Mouse (Mus musculus) small intestine, adult 2 months (tissue): ENCODE measurements around the gene 5730596B20Rik.

Experiments
- CTCF ChIP-seq: fragments of 200-500 bp; IDR thresholded peaks from 2 replicates; pipeline ENCODE4 v1.5.1; 2012; ENCODE audit warnings: low read depth, mild to moderate bottlenecking, control low read depth, inconsistent platforms, low read length, moderate library complexity, mixed read lengths; ENCODE audit not compliant: insufficient replicate concordance, insufficient read length; ENCODE audit errors: extremely low read depth
- POLR2A ChIP-seq: fragments of 200-500 bp; IDR thresholded peaks from 2 replicates; pipeline ENCODE4 v1.6.1; 2012; ENCODE audit warnings: low read depth, mild to moderate bottlenecking, control low read depth, inconsistent platforms, low read length, moderate library complexity

DNA sequence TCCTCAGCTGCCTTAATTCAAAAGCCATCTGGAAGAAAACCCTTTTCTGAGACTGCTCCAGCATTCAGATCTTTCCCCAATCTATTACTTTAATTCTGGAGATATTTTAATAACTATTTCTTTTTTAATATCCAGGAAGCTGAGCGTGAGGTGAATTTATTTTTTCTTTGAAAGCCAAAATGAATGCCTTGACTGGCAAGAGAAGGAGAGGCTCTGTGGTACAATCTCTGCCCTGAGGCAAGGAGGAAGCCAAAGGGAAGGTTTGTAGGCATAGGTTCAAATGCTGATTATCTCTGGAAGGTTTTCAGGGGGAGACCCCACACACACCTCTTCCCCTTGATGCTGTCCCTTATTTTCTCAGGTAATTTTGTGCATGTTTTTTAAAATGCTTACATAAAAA lies 10.1 kb upstream of the 5730596B20Rik start:
- TF ChIP-seq CTCF (no peak), POLR2A (no peak)
